Mouse (Mus musculus): ENCODE results near the gene Tnk1. TPM values are rescaled to one million over a fixed set of nuclear protein-coding genes. Genes with fewer than 3 reads are reported as not detected.

Tnk1 gene
- polyA plus RNA-seq, 1 experiment from 2014 or later = 1.4 TPM

GRCm38 (mm10) chr11:69806378-69806777, 52.2 kb downstream of the Tnk1 start:
- ATAC-seq (ENCODE audit: low FRiP score) = no peak
- H3K9me3 ChIP-seq (replicated peaks) = 0 out of 2 replicates have a peak, but pooled peaks cover 3% of the 10 kb centered on the region
- H3K4me1 ChIP-seq = peaks cover 36% of the 10 kb centered on the region
- 85% methylated on average over 4 of the region's 4 CpGs for WGBS
- H3K36me3 ChIP-seq = no peaks in the 10 kb centered on the region
- no peak overlapping the region for H3K4me3 ChIP-seq
- no peak overlapping the region for H3K9ac ChIP-seq
- H3K27ac ChIP-seq = no peak overlapping the region
- H3K27me3 ChIP-seq = peaks cover 51% of the 10 kb centered on the region
- no peak overlapping the region for H3K4me2 ChIP-seq (replicated peaks)

GRCm38 (mm10) chr11:69804972-69805909, 53.3 kb downstream of the Tnk1 start, which contains the start of gene Tmem102:
Gene Tmem102 (minus strand): TSS chr11:69805624.
- ATAC-seq (ENCODE audit: low FRiP score) = no peak
- peak within 1 kb of the TSS; percentile 8; the same call in 1 of the 2 replicates for H3K4me2 ChIP-seq (replicated peaks)
- peaks cover 44% of the 10 kb centered on the region for H3K4me1 ChIP-seq
- H3K4me3 ChIP-seq = peak within 1 kb of the TSS; percentile 53
- peaks cover 53% of the 10 kb centered on the region for H3K27me3 ChIP-seq
- H3K9me3 ChIP-seq (replicated peaks) = 0 out of 2 replicates have a peak, but pooled peaks cover 3% of the 10 kb centered on the region
- H3K36me3 ChIP-seq = no peaks in the 10 kb centered on the region
- no peak within 1 kb of the TSS for H3K27ac ChIP-seq
- 4% methylated on average over 29 of the region's 29 CpGs for WGBS
- no peak within 1 kb of the TSS for H3K9ac ChIP-seq

- no peak overlapping the region for H3K9ac ChIP-seq
Measured at GRCm38 (mm10) chr11:69804652-69804940, 53.9 kb downstream of the Tnk1 start.

GRCm38 (mm10) chr11:69803786-69804651, 54.5 kb downstream of the Tnk1 start:
- ATAC-seq (ENCODE audit: low FRiP score) = peak; percentile 18
- H3K27me3 ChIP-seq = peaks cover 53% of the 10 kb centered on the region
- peak overlapping the region; percentile 90 for H3K4me2 ChIP-seq (replicated peaks)
- peaks cover 57% of the 10 kb centered on the region for H3K4me1 ChIP-seq
- WGBS = under 1% methylated on average over 60 of the region's 60 CpGs
- H3K9ac ChIP-seq = peak overlapping the region; percentile 58
- peak overlapping the region; percentile 52 for H3K27ac ChIP-seq
- 0 out of 2 replicates have a peak, but pooled peaks cover 3% of the 10 kb centered on the region for H3K9me3 ChIP-seq (replicated peaks)
- H3K36me3 ChIP-seq = no peaks in the 10 kb centered on the region
- peak overlapping the region; percentile 53 for H3K4me3 ChIP-seq

More at GRCm38 (mm10) chr11:69804652-69804940, 53.9 kb downstream of the Tnk1 start:
- no peak for ATAC-seq (ENCODE audit: low FRiP score)
- peaks cover 53% of the 10 kb centered on the region for H3K27me3 ChIP-seq
- no peaks in the 10 kb centered on the region for H3K36me3 ChIP-seq
- H3K4me3 ChIP-seq = peak overlapping the region; percentile 53; the same call in 1 of the 2 replicates
- 0 out of 2 replicates have a peak, but pooled peaks cover 3% of the 10 kb centered on the region for H3K9me3 ChIP-seq (replicated peaks)
- WGBS = 6% methylated on average over 12 of the region's 12 CpGs
- H3K4me1 ChIP-seq = peaks cover 51% of the 10 kb centered on the region
- no peak overlapping the region for H3K27ac ChIP-seq
- peak overlapping the region; percentile 8; the same call in 1 of the 2 replicates for H3K4me2 ChIP-seq (replicated peaks)

- H3K27me3 ChIP-seq = peaks cover 53% of the 10 kb centered on the region
- H3K27ac ChIP-seq = peak overlapping the region; percentile 52
- H3K9ac ChIP-seq = peak overlapping the region; percentile 58
- H3K36me3 ChIP-seq = no peaks in the 10 kb centered on the region
- no peak for ATAC-seq (ENCODE audit: low FRiP score)
- H3K4me1 ChIP-seq = peaks cover 60% of the 10 kb centered on the region
- WGBS = 3% methylated on average over 12 of the region's 12 CpGs
- H3K4me3 ChIP-seq = peak overlapping the region; percentile 53
- H3K9me3 ChIP-seq (replicated peaks) = 0 out of 2 replicates have a peak, but pooled peaks cover 3% of the 10 kb centered on the region
- H3K4me2 ChIP-seq (replicated peaks) = peak overlapping the region; percentile 90
Measured at GRCm38 (mm10) chr11:69803328-69803727, 55.2 kb downstream of the Tnk1 start.

GRCm38 (mm10) chr11:69802648-69803105, 55.9 kb downstream of the Tnk1 start:
- Histone ChIP-seq H3K9me3 (replicated peaks) (0 out of 2 replicates have a peak, but pooled peaks cover 3% of the 10 kb centered on the region), H3K27me3 (peaks cover 57% of the 10 kb centered on the region), H3K36me3 (no peaks in the 10 kb centered on the region), H3K9ac (peak overlapping the region; percentile 73), H3K27ac (peak overlapping the region; percentile 74), H3K4me2 (replicated peaks) (peak overlapping the region; percentile 90), H3K4me3 (peak overlapping the region; percentile 53), H3K4me1 (peaks cover 60% of the 10 kb centered on the region)
- WGBS = under 1% methylated on average over 33 of the region's 33 CpGs
- ATAC-seq (ENCODE audit: low FRiP score) = peak; percentile 3; the same call in 1 of the 2 replicates

- WGBS = 1% methylated on average over 33 of the region's 33 CpGs
- no peak for ATAC-seq (ENCODE audit: low FRiP score)
- Histone ChIP-seq H3K9ac (peak within 1 kb of the TSS; percentile 73), H3K4me1 (peaks cover 60% of the 10 kb centered on the region), H3K9me3 (replicated peaks) (0 out of 2 replicates have a peak, but pooled peaks cover 1% of the 10 kb centered on the region), H3K36me3 (no peaks in the 10 kb centered on the region), H3K4me2 (replicated peaks) (peak within 1 kb of the TSS; percentile 90), H3K4me3 (peak within 1 kb of the TSS; percentile 53), H3K27me3 (peaks cover 67% of the 10 kb centered on the region), H3K27ac (peak within 1 kb of the TSS; percentile 93)
Measured at GRCm38 (mm10) chr11:69801379-69801977, 57.1 kb downstream of the Tnk1 start, which contains the start of gene Fgf11. Gene Fgf11 (minus strand): TSS chr11:69801857.

Small RNAs within 50 kb of the gene (microRNA-seq; reads per million reads assigned to microRNA genes)
- not detected for gene Mir6924

Other genes with a start within 250 kb of the Tnk1 start
- gene Shbg, start 240.8 kb downstream of the Tnk1 start, polyA plus RNA-seq (2016; fragmentation: Nextera tagmentation; extraction: Ambion mirVana) = not detected in 2 replicates
- gene Sat2, start 236.7 kb downstream of the Tnk1 start, polyA plus RNA-seq (2016; fragmentation: Nextera tagmentation; extraction: Ambion mirVana) = 24.4 and 26.6 TPM in 2 replicates
- gene Fxr2, start 225.7 kb downstream of the Tnk1 start, polyA plus RNA-seq (2016; fragmentation: Nextera tagmentation; extraction: Ambion mirVana) = 62.7 and 62.8 TPM in 2 replicates
- 0.26 TPM in 1 of 2 replicates, not detected in the other for gene Sox15, start 203.4 kb downstream of the Tnk1 start, polyA plus RNA-seq (2016; fragmentation: Nextera tagmentation; extraction: Ambion mirVana)
- gene Mpdu1, start 196.1 kb downstream of the Tnk1 start, polyA plus RNA-seq (2016; fragmentation: Nextera tagmentation; extraction: Ambion mirVana) = 68.0 and 69.1 TPM in 2 replicates
- 6.9 and 8.2 TPM in 2 replicates for gene Cd68, start 192.6 kb downstream of the Tnk1 start, polyA plus RNA-seq (2016; fragmentation: Nextera tagmentation; extraction: Ambion mirVana)
- gene Eif4a1, start 186.3 kb downstream of the Tnk1 start, polyA plus RNA-seq (2016; fragmentation: Nextera tagmentation; extraction: Ambion mirVana) = 555 and 589 TPM in 2 replicates
- 105 and 106 TPM in 2 replicates for gene Senp3, start 176.6 kb downstream of the Tnk1 start, polyA plus RNA-seq (2016; fragmentation: Nextera tagmentation; extraction: Ambion mirVana)
- gene Tnfsf13, start 172.9 kb downstream of the Tnk1 start, polyA plus RNA-seq (2016; fragmentation: Nextera tagmentation; extraction: Ambion mirVana) = 0.42 and 0.49 TPM in 2 replicates
- gene Tnfsf12, start 162.9 kb downstream of the Tnk1 start, polyA plus RNA-seq (2016; fragmentation: Nextera tagmentation; extraction: Ambion mirVana) = 3.1 and 3.4 TPM in 2 replicates
- gene Tnfsfm13, start 162.6 kb downstream of the Tnk1 start, polyA plus RNA-seq (2016; fragmentation: Nextera tagmentation; extraction: Ambion mirVana) = 0.80 and 1.9 TPM in 2 replicates
- gene Polr2a, start 100.1 kb downstream of the Tnk1 start, polyA plus RNA-seq (2016; fragmentation: Nextera tagmentation; extraction: Ambion mirVana) = 32.2 and 39.0 TPM in 2 replicates
- 0.40 and 0.61 TPM in 2 replicates for gene Slc35g3, start 96.8 kb downstream of the Tnk1 start, polyA plus RNA-seq (2016; fragmentation: Nextera tagmentation; extraction: Ambion mirVana)
- 2.3 and 2.4 TPM in 2 replicates for gene Zbtb4, start 92.8 kb downstream of the Tnk1 start, polyA plus RNA-seq (2016; fragmentation: Nextera tagmentation; extraction: Ambion mirVana)
- gene Chrnb1, start 62.8 kb downstream of the Tnk1 start, polyA plus RNA-seq (2016; fragmentation: Nextera tagmentation; extraction: Ambion mirVana) = 3.0 and 5.9 TPM in 2 replicates
- gene Fgf11, start 56.9 kb downstream of the Tnk1 start, polyA plus RNA-seq (2016; fragmentation: Nextera tagmentation; extraction: Ambion mirVana) = 3.7 and 4.2 TPM in 2 replicates
- 1.6 and 2.4 TPM in 2 replicates for gene Tmem102, start 53.1 kb downstream of the Tnk1 start, polyA plus RNA-seq (2016; fragmentation: Nextera tagmentation; extraction: Ambion mirVana)
- not detected in 2 replicates for gene Gm39566, start 43.4 kb downstream of the Tnk1 start, polyA plus RNA-seq (2016; fragmentation: Nextera tagmentation; extraction: Ambion mirVana)
- gene Spem2, start 40.3 kb downstream of the Tnk1 start, polyA plus RNA-seq (2016; fragmentation: Nextera tagmentation; extraction: Ambion mirVana) = 0.14 TPM in 1 of 2 replicates, not detected in the other
- 0.21 and 0.46 TPM in 2 replicates for gene Spem1, start 36.5 kb downstream of the Tnk1 start, polyA plus RNA-seq (2016; fragmentation: Nextera tagmentation; extraction: Ambion mirVana)
- gene Nlgn2, start 20.9 kb downstream of the Tnk1 start, polyA plus RNA-seq (2016; fragmentation: Nextera tagmentation; extraction: Ambion mirVana) = 14.7 and 14.9 TPM in 2 replicates
- gene Tmem256, start 20.2 kb downstream of the Tnk1 start, polyA plus RNA-seq (2016; fragmentation: Nextera tagmentation; extraction: Ambion mirVana) = 268 and 314 TPM in 2 replicates
- gene Plscr3, start 12.4 kb downstream of the Tnk1 start, polyA plus RNA-seq (2016; fragmentation: Nextera tagmentation; extraction: Ambion mirVana) = 74.9 and 87.3 TPM in 2 replicates
- not detected in 2 replicates for gene Tmem95, start 19.3 kb upstream of the Tnk1 start, polyA plus RNA-seq (2016; fragmentation: Nextera tagmentation; extraction: Ambion mirVana)
- gene Kctd11, start 22.7 kb upstream of the Tnk1 start, polyA plus RNA-seq (2016; fragmentation: Nextera tagmentation; extraction: Ambion mirVana) = 2.9 and 3.2 TPM in 2 replicates
- gene Acap1, start 36.8 kb upstream of the Tnk1 start, polyA plus RNA-seq (2016; fragmentation: Nextera tagmentation; extraction: Ambion mirVana) = 0.86 and 0.92 TPM in 2 replicates
- gene 2810408A11Rik, start 42.3 kb upstream of the Tnk1 start, polyA plus RNA-seq (2016; fragmentation: Nextera tagmentation; extraction: Ambion mirVana) = 17.8 TPM in 2 replicates
- 15.0 and 15.2 TPM in 2 replicates for gene Neurl4, start 42.3 kb upstream of the Tnk1 start, polyA plus RNA-seq (2016; fragmentation: Nextera tagmentation; extraction: Ambion mirVana)
- 84.7 and 90.1 TPM in 2 replicates for gene Gps2, start 55.2 kb upstream of the Tnk1 start, polyA plus RNA-seq (2016; fragmentation: Nextera tagmentation; extraction: Ambion mirVana)
- gene Eif5a, start 63.2 kb upstream of the Tnk1 start, polyA plus RNA-seq (2016; fragmentation: Nextera tagmentation; extraction: Ambion mirVana) = 1,354 and 1,360 TPM in 2 replicates
- gene Ybx2, start 77.1 kb upstream of the Tnk1 start, polyA plus RNA-seq (2016; fragmentation: Nextera tagmentation; extraction: Ambion mirVana) = 5.5 and 9.0 TPM in 2 replicates
- gene Slc2a4, start 89.5 kb upstream of the Tnk1 start, polyA plus RNA-seq (2016; fragmentation: Nextera tagmentation; extraction: Ambion mirVana) = 9.6 and 12.9 TPM in 2 replicates
- gene Cldn7, start 106.0 kb upstream of the Tnk1 start, polyA plus RNA-seq (2016; fragmentation: Nextera tagmentation; extraction: Ambion mirVana) = 9.5 and 21.8 TPM in 2 replicates
- 22.4 and 26.1 TPM in 2 replicates for gene Ctdnep1, start 122.4 kb upstream of the Tnk1 start, polyA plus RNA-seq (2016; fragmentation: Nextera tagmentation; extraction: Ambion mirVana)
- gene Elp5, start 123.8 kb upstream of the Tnk1 start, polyA plus RNA-seq (2016; fragmentation: Nextera tagmentation; extraction: Ambion mirVana) = 123 and 127 TPM in 2 replicates
- gene Gabarap, start 132.4 kb upstream of the Tnk1 start, polyA plus RNA-seq (2016; fragmentation: Nextera tagmentation; extraction: Ambion mirVana) = 598 and 607 TPM in 2 replicates
- 87.8 and 96.2 TPM in 2 replicates for gene Phf23, start 137.0 kb upstream of the Tnk1 start, polyA plus RNA-seq (2016; fragmentation: Nextera tagmentation; extraction: Ambion mirVana)
- gene Dvl2, start 141.9 kb upstream of the Tnk1 start, polyA plus RNA-seq (2016; fragmentation: Nextera tagmentation; extraction: Ambion mirVana) = 45.9 and 46.4 TPM in 2 replicates
- 59.8 and 61.9 TPM in 2 replicates for gene Acadvl, start 156.7 kb upstream of the Tnk1 start, polyA plus RNA-seq (2016; fragmentation: Nextera tagmentation; extraction: Ambion mirVana)
- gene Dlg4, start 158.2 kb upstream of the Tnk1 start, polyA plus RNA-seq (2016; fragmentation: Nextera tagmentation; extraction: Ambion mirVana) = 23.0 and 28.5 TPM in 2 replicates
- gene Asgr1, start 195.4 kb upstream of the Tnk1 start, polyA plus RNA-seq (2016; fragmentation: Nextera tagmentation; extraction: Ambion mirVana) = 0.56 and 0.89 TPM in 2 replicates
- gene Asgr2, start 233.9 kb upstream of the Tnk1 start, polyA plus RNA-seq (2016; fragmentation: Nextera tagmentation; extraction: Ambion mirVana) = not detected in 2 replicates